Comparison of ENCODE assay signal across 36 mouse cellular contexts in the genomic region with DNA sequence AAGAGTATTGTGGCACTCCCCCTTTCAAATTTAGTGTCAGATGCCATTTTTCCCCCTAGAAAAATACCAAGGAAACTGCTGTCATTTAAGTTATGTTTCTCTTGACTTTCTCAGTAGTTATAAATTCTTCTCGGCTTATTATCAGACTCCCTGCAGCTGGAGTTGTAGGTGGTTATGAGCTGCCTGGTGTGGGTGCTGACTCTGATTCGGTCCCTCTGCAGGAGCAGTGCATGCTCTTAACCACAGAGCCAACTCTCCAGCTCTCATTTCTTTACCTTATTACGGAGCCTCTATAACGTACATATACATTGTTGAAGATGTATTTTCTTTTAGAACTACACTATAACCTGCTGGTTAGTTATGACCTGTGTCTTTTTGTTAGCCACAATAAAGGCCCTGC. TPM values are rescaled to one million over a fixed set of nuclear protein-coding genes. Genes with fewer than 3 reads are reported as not detected.
"Had no signal": no experiment of that assay in that cellular context is flagged by ENCODE, and none has a peak within 500 bp of the region (broad histone marks: within the 10 kb centered on the region; RNA-seq: fewer than 3 reads in every experiment).

No protein-coding gene starts in this region.

- H3K9me3 ChIP-seq: heart, embryonic 10.5 days; heart, embryonic 12.5 days; heart, embryonic 13.5 days; heart, embryonic 15.5 days; hindbrain, embryonic 10.5 days; hindbrain, embryonic 12.5 days; hindbrain, embryonic 13.5 days; hindbrain, embryonic 15.5 days; kidney, embryonic 15.5 days had no signal

- H3K27me3 ChIP-seq: heart, embryonic 12.5 days; heart, embryonic 13.5 days; heart, embryonic 15.5 days; hindbrain, embryonic 12.5 days; hindbrain, embryonic 13.5 days; hindbrain, embryonic 15.5 days; kidney, embryonic 15.5 days had no signal

- H3K27ac ChIP-seq: heart, adult 2 months; heart, embryonic 10.5 days; heart, embryonic 13.5 days; heart, embryonic 15.5 days; hindbrain, embryonic 10.5 days; hindbrain, embryonic 12.5 days; hindbrain, embryonic 13.5 days; hindbrain, embryonic 14.5 days; hindbrain, embryonic 15.5 days; hindbrain, postnatal 0 days; kidney, embryonic 15.5 days; kidney, postnatal 0 days; layer of hippocampus, adult 2 months had no signal

- H3K36me3 ChIP-seq: heart, embryonic 10.5 days; heart, embryonic 12.5 days; heart, embryonic 13.5 days; heart, embryonic 15.5 days; hindbrain, embryonic 10.5 days; hindbrain, embryonic 12.5 days; hindbrain, embryonic 13.5 days; hindbrain, embryonic 15.5 days; kidney, embryonic 15.5 days had no signal

- DNase-seq: heart, adult 2 months; heart, postnatal 10 days; heart, postnatal 14 days; heart, postnatal 36 days; heart, postnatal 4 days; kidney, adult 11 months; kidney, adult 18-20 months; kidney, adult 2 months; kidney, adult 8-10 months; kidney, adult 9 months; kidney, postnatal 10 days; kidney, postnatal 14 days; kidney, postnatal 25 days; kidney, postnatal 36 days; kidney, postnatal 4 days; layer of hippocampus, adult 9-11 months; layer of hippocampus, postnatal 36 days had no signal

- H3K4me3 ChIP-seq: heart, adult 2 months; heart, embryonic 10.5 days; heart, embryonic 12.5 days; heart, embryonic 13.5 days; heart, embryonic 15.5 days; hindbrain, embryonic 10.5 days; hindbrain, embryonic 12.5 days; hindbrain, embryonic 13.5 days; hindbrain, embryonic 15.5 days; kidney, embryonic 15.5 days; layer of hippocampus, adult 2 months had no signal

- ATAC-seq: hindbrain, embryonic 16.5 days; hindbrain, postnatal 0 days; inflammation-experienced regulatory T-cells, adult 6 months; intestine, embryonic 16.5 days; intestine, postnatal 0 days had no signal

- H3K4me2 ChIP-seq: heart, embryonic 11.5 days; heart, embryonic 12.5 days; heart, embryonic 13.5 days; heart, embryonic 15.5 days; hindbrain, embryonic 12.5 days; hindbrain, embryonic 13.5 days; hindbrain, embryonic 14.5 days; hindbrain, embryonic 15.5 days; kidney, embryonic 15.5 days had no signal

- H3K9ac ChIP-seq: heart, embryonic 12.5 days; heart, embryonic 13.5 days; heart, embryonic 15.5 days; hindbrain, embryonic 12.5 days; hindbrain, embryonic 13.5 days; hindbrain, embryonic 14.5 days; hindbrain, embryonic 15.5 days; kidney, embryonic 15.5 days had no signal

- H3K4me1 ChIP-seq: heart, embryonic 10.5 days; heart, embryonic 12.5 days; heart, embryonic 13.5 days; heart, embryonic 15.5 days; hindbrain, embryonic 10.5 days; hindbrain, embryonic 12.5 days; hindbrain, embryonic 13.5 days; hindbrain, embryonic 15.5 days; kidney, embryonic 15.5 days had no signal

RNA-seq across cellular contexts. Expression of gene Cdnf, which starts 9.7 kb away (rescaled TPM):
- polyA plus RNA-seq: kidney, embryonic 14.5 days had no signal
